Mouse (Mus musculus): ENCODE data around the gene Tspan17.

DNA sequence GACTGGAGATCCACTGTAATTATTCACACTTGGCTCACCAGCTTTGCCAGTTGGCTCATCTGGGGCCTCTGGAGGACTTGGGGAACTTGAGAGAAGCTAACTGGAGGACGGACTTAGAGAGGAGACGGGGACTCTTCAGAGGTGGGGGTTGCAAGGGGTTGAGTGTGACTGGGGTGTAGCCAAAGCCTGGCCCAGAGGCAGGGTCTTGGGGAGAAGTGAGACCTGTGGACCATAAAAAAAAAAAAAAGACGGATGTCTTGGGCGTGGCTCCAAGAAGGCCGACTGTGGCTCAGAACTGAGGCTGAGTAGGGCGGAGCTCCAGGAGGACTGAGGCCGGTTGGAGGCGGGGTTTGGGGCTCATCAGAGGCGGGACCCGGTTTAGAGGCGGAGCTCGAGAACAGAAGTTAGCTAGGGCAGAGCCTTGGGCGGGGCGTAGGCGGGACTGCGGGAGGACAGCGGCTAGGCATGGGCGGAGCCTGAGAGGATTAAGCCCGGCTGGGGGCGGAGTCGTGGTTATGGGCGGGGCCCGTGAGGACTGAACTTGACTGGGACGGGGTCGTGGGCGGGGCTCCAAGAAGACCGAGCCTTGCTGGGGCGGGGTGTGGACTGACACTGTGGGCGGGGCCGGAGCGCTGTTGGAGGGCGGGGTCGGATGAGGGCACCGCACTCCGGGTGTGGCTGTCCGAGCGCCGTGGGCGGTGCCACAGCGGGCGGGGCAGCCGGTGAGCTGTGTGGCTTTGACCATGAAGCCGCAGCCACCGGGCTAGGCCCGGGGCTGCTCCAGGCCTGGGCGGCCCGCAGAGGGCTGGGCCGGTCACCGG is at the start of gene Tspan17:
- no peak for TF ChIP-seq CTCF (IDR thresholded peaks at IDR 0.05; ENCODE audit: low read depth)
- no peak for TF ChIP-seq EP300 (IDR thresholded peaks at IDR 0.05; ENCODE audit: low read depth)
